Mouse (Mus musculus) limb, embryonic 11.5 days (tissue): ENCODE data around the gene Nbea. TPM values are rescaled to one million over a fixed set of nuclear protein-coding genes. Genes with fewer than 3 reads are reported as not detected.
A peak's percentile ranks its signal among the peaks of the same experiment; 100 is the strongest.

Experiments
- ATAC-seq: fragments of 200-750 bp; cut with Nextera tagmentation; 2 replicates; pipeline ENCODE4 v1.8.0; 2017; ENCODE audit warnings: low read depth; ENCODE audit not compliant: insufficient number of reproducible peaks, low FRiP score, low TSS enrichment
- DNase-seq: peaks from one replicate; pipeline ENCODE4 v3.0.0-alpha.2; 2015; ENCODE audit warnings: low spot score
- H3K27ac ChIP-seq: fragments of 300-500 bp; sonication (generic); replicated peaks from 2 replicates; pipeline ENCODE4 v1.5.1; 2014; ENCODE audit warnings: low read depth, mild to moderate bottlenecking, low read length
- H3K27me3 ChIP-seq: fragments of 300-500 bp; sonication (generic); 2 replicates; pipeline ENCODE4 v1.6.1; 2014; ENCODE audit warnings: mild to moderate bottlenecking, low read length, mixed read lengths; ENCODE audit not compliant: control insufficient read depth, insufficient read depth
- H3K36me3 ChIP-seq: fragments of 300-500 bp; sonication (generic); 2 replicates; pipeline ENCODE4 v1.6.1; 2014; ENCODE audit warnings: mild to moderate bottlenecking, low read length, moderate library complexity, mixed read lengths; ENCODE audit not compliant: control insufficient read depth, insufficient read depth
- H3K4me1 ChIP-seq: fragments of 300-500 bp; sonication (generic); 2 replicates; pipeline ENCODE4 v1.6.1; 2014; ENCODE audit warnings: low read length, mixed read lengths; ENCODE audit not compliant: control insufficient read depth, insufficient read depth
- H3K4me2 ChIP-seq: fragments of 300-500 bp; sonication (generic); 2 replicates; pipeline ENCODE4 v1.6.1; 2014; ENCODE audit warnings: low read depth, mild to moderate bottlenecking, moderate library complexity; ENCODE audit not compliant: severe bottlenecking
- H3K4me3 ChIP-seq: fragments of 300-500 bp; sonication (generic); 2 replicates; pipeline ENCODE4 v1.5.1; 2014; ENCODE audit warnings: low read depth, low read length
- H3K9ac ChIP-seq: fragments of 300-500 bp; sonication (generic); 2 replicates; pipeline ENCODE4 v1.6.1; 2014; ENCODE audit warnings: mild to moderate bottlenecking, low read length
- H3K9me3 ChIP-seq: fragments of 300-500 bp; sonication (generic); 2 replicates; pipeline ENCODE4 v1.6.1; 2016; ENCODE audit warnings: low read length; ENCODE audit not compliant: control insufficient read depth
- WGBS: fragments of 180-500 bp; shearing (Covaris S2); extraction: QIAGEN DNeasy Blood & Tissue Kit; methylation state at CpG from one replicate; pipeline ENCODE4 v1.1.7; 2014; 5-methylcytosine and 5-hydroxymethylcytosine counted together
- polyA plus RNA-seq: library from polyadenylated mRNA; unstranded; fragments of >200 nt; fragmentation: Nextera tagmentation; extraction: Ambion mirVana; gene quantifications from 2 replicates; pipeline ENCODE4 v1.2.1, GENCODE M21; 2014

Gene Nbea
- polyA plus RNA-seq, result 22.2 and 26.0 TPM in 2 replicates

GRCm38 (mm10) chr3:56183159-56184133 lies at the start of gene Nbea:
Nbea (minus strand) TSS chr3:56183701.
- H3K4me2 ChIP-seq, result peak within 1 kb of the TSS; percentile 83
- ATAC-seq (peak; percentile 86), DNase-seq (peak; percentile 89)
- H3K36me3 ChIP-seq, result no peaks in the 10 kb centered on the region
- H3K27ac ChIP-seq, result peak within 1 kb of the TSS; percentile 70; the same call in 1 of the 2 replicates
- H3K4me1 ChIP-seq, result no peaks in the 10 kb centered on the region
- no peaks in the 10 kb centered on the region for H3K27me3 ChIP-seq
- H3K9ac ChIP-seq, result peak within 1 kb of the TSS; percentile 93
- H3K4me3 ChIP-seq, result peak within 1 kb of the TSS; percentile 93
- H3K9me3 ChIP-seq, result no peaks in the 10 kb centered on the region
- WGBS, result under 1% methylated on average over 100 of the region's 131 CpGs

- no peak for ATAC-seq
- no peaks in the 10 kb centered on the region for H3K4me1 ChIP-seq
- WGBS, result 68% methylated on average over 1 of the region's 1 CpGs
- no peak for DNase-seq
- no peaks in the 10 kb centered on the region for H3K36me3 ChIP-seq
- H3K4me2 ChIP-seq, result no peak overlapping the region
- H3K27me3 ChIP-seq, result no peaks in the 10 kb centered on the region
- H3K4me3 ChIP-seq, result no peak overlapping the region
- no peak overlapping the region for H3K27ac ChIP-seq
- no peak overlapping the region for H3K9ac ChIP-seq
- no peaks in the 10 kb centered on the region for H3K9me3 ChIP-seq
These were observed 45.8 kb upstream of the Nbea start for GRCm38 (mm10) chr3:56229283-56229682.

- Histone ChIP-seq H3K4me1 (no peaks in the 10 kb centered on the region), H3K27ac (no peak overlapping the region), H3K9me3 (no peaks in the 10 kb centered on the region), H3K4me3 (no peak overlapping the region), H3K4me2 (no peak overlapping the region), H3K27me3 (no peaks in the 10 kb centered on the region), H3K36me3 (no peaks in the 10 kb centered on the region), H3K9ac (no peak overlapping the region)
- no peak for DNase-seq
- 81% methylated on average over 2 of the region's 2 CpGs for WGBS
- ATAC-seq, result no peak
These were observed 32.5 kb upstream of the Nbea start for GRCm38 (mm10) chr3:56215989-56216388.

- Histone ChIP-seq H3K9ac (no peak overlapping the region), H3K4me3 (no peak overlapping the region), H3K9me3 (no peaks in the 10 kb centered on the region), H3K27ac (no peak overlapping the region), H3K36me3 (no peaks in the 10 kb centered on the region), H3K4me2 (no peak overlapping the region), H3K27me3 (no peaks in the 10 kb centered on the region), H3K4me1 (no peaks in the 10 kb centered on the region)
- no peak for ATAC-seq
- no peak for DNase-seq
- 84% methylated on average over 6 of the region's 6 CpGs for WGBS
These were observed 20.5 kb upstream of the Nbea start for GRCm38 (mm10) chr3:56203968-56204367.

- H3K4me3 ChIP-seq, result no peak overlapping the region
- WGBS, result 89% methylated on average over 1 of the region's 1 CpGs
- H3K4me1 ChIP-seq, result no peaks in the 10 kb centered on the region
- no peak overlapping the region for H3K4me2 ChIP-seq
- no peaks in the 10 kb centered on the region for H3K9me3 ChIP-seq
- H3K27ac ChIP-seq, result no peak overlapping the region
- ATAC-seq, result no peak
- no peak overlapping the region for H3K9ac ChIP-seq
- H3K27me3 ChIP-seq, result no peaks in the 10 kb centered on the region
- DNase-seq, result no peak
- H3K36me3 ChIP-seq, result no peaks in the 10 kb centered on the region
These were observed 4.7 kb upstream of the Nbea start for GRCm38 (mm10) chr3:56188238-56188637.

GRCm38 (mm10) chr3:56187131-56187779 lies 3.8 kb upstream of the Nbea start:
- Histone ChIP-seq H3K9ac (no peak overlapping the region), H3K9me3 (no peaks in the 10 kb centered on the region), H3K4me1 (no peaks in the 10 kb centered on the region), H3K36me3 (no peaks in the 10 kb centered on the region), H3K27me3 (no peaks in the 10 kb centered on the region), H3K4me3 (no peak overlapping the region), H3K27ac (no peak overlapping the region), H3K4me2 (no peak overlapping the region)
- WGBS, result 73% methylated on average over 6 of the region's 6 CpGs
- ATAC-seq, result no peak
- no peak for DNase-seq

GRCm38 (mm10) chr3:56182371-56183158 lies 936 bp downstream of the Nbea start:
- DNase-seq (peak; percentile 49), ATAC-seq (peak; percentile 70)
- H3K4me1 ChIP-seq, result no peaks in the 10 kb centered on the region
- H3K36me3 ChIP-seq, result no peaks in the 10 kb centered on the region
- H3K4me2 ChIP-seq, result peak overlapping the region; percentile 83
- no peak overlapping the region; the same call in 1 of the 2 replicates for H3K27ac ChIP-seq
- H3K9ac ChIP-seq, result peak overlapping the region; percentile 93
- H3K9me3 ChIP-seq, result no peaks in the 10 kb centered on the region
- H3K4me3 ChIP-seq, result peak overlapping the region; percentile 93
- whole genome bisulfite sequencing, result under 1% methylated on average over 47 of the region's 61 CpGs
- no peaks in the 10 kb centered on the region for H3K27me3 ChIP-seq

- Histone ChIP-seq H3K9me3 (no peaks in the 10 kb centered on the region), H3K4me2 (peak overlapping the region; percentile 83), H3K4me1 (no peaks in the 10 kb centered on the region), H3K27ac (no peak overlapping the region), H3K27me3 (no peaks in the 10 kb centered on the region), H3K9ac (peak overlapping the region; percentile 93), H3K4me3 (peak overlapping the region; percentile 93), H3K36me3 (no peaks in the 10 kb centered on the region)
- DNase-seq, result peak; percentile 22
- 5% methylated on average over 4 of the region's 4 CpGs for WGBS
- ATAC-seq, result no peak
These were observed 1.5 kb downstream of the Nbea start for GRCm38 (mm10) chr3:56181991-56182370.
